Mouse (Mus musculus) brain, embryonic 14.5 days (tissue): Measurements from ENCODE around the gene Ccdc141. TPM values are rescaled to one million over a fixed set of nuclear protein-coding genes. Genes with fewer than 3 reads are reported as not detected.

Experiments
- DNase-seq: peaks from one replicate; pipeline ENCODE4 v3.0.0-alpha.2; 2011; ENCODE audit warnings: low read depth
- CTCF ChIP-seq: fragments of 200-500 bp; IDR thresholded peaks from 2 replicates; pipeline ENCODE4 v1.5.1; 2012; ENCODE audit warnings: inconsistent platforms, mild to moderate bottlenecking, moderate library complexity, borderline replicate concordance; ENCODE audit not compliant: insufficient read depth, insufficient read length; ENCODE audit errors: extremely low read depth
- POLR2A ChIP-seq: fragments of 200-500 bp; IDR thresholded peaks from 2 replicates; pipeline ENCODE4 v1.6.1; 2012; ENCODE audit warnings: mild to moderate bottlenecking, inconsistent platforms, borderline replicate concordance; ENCODE audit not compliant: poor library complexity, insufficient read depth, insufficient read length, severe bottlenecking; ENCODE audit errors: extremely low read depth
- polyA plus RNA-seq: library from polyadenylated mRNA; depleted of rRNA; stranded (reverse); fragments of >200 nt; gene quantifications from 2 replicates; pipeline ENCODE4 v1.2.3, GENCODE M21; 2012

Ccdc141 gene
- polyA plus RNA-seq, 1 experiment: 5.1 TPM

DNA sequence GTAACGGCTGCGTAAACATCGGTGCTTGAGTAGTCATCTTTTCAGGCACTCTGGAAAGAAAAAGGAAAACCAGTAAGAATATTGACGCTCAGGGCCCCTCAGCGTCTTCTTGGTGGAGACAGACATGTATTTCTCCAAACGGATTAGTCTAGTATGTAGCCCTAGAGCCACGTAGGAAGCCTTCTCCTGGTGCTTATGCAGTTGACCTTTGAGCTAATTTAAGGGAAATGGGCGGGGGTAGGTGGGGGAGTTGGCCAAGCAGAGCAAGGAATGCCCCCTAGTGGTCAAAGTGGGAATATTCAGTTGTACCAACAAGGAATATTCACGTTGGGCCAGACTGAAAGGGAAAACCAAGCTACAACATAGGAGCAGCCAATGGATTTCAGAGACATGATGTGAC is 190.3 kb downstream of the Ccdc141 start:
- TF ChIP-seq POLR2A: no peak
- peak; percentile 58; the same call in 1 of the 2 replicates for TF ChIP-seq CTCF
- DNase-seq: peak; percentile 28

- TF ChIP-seq CTCF (no peak), POLR2A (no peak)
- no peak for DNase-seq
These were observed 192.8 kb downstream of the Ccdc141 start for GRCm38 (mm10) chr2:76977650-76978049.

- TF ChIP-seq POLR2A (no peak), CTCF (no peak)
- DNase-seq: peak; percentile 24
These were observed 198.4 kb downstream of the Ccdc141 start for GRCm38 (mm10) chr2:76972051-76972450.

DNA sequence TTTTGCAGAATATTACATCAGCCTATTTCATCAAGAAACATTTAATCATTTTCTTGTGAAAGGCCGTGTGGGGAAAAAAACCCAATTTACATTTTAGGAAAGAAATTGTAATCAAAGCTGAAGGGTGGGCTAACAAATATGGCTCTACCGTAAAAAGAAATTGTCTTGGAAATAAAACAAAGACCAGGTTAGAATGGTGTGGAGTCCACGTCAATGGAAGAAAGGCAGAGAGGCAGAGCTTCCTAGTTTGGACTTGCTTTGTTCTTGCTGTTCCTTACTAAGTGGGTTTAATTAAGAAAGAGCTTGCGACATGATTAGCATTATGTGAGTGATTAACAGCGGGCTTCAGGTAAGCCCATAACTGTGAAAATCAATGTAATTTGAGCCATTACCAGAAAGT is 199.4 kb downstream of the Ccdc141 start:
- DNase-seq: peak; percentile 65
- TF ChIP-seq POLR2A: no peak
- no peak for TF ChIP-seq CTCF

DNA sequence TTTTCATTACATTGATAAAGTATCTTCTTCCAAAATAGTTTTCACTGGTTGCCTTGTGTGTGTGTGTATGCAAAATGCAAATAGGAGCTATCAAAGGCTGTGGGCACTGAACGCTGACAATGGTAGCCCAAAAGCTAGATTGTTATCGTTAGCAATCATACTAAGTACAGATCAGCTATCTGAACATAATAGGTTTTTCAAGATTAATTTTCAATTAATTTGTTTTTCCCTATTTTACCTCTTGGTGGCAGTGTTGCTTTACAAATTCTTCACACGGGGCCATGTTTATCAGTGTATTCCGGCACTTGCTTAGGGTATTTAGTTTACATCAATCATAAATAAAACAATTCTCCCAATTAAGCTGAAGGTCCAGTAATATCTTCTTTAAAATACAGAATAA is 199.8 kb downstream of the Ccdc141 start:
- peak; percentile 76 for DNase-seq
- TF ChIP-seq POLR2A: no peak
- TF ChIP-seq CTCF: no peak

DNA sequence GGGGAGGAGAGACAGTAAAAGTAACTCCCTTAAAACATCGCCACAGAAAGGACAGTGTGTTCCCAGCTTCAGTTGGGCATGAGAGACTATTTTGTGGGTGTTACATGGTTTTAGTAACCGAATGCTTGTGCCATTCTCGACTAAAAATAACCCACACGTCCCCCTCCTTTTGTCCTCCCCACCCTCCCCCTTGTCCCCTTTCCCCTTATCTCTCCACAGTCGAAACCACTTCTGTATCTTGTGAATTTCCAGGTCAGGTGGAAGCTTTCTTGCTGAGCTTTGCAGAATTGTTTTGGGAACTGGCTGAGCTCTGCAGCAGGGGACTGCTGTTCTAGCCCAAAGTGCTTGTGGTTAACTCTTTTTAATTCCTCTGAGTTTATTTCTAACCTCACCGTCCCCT is 200.2 kb downstream of the Ccdc141 start:
- DNase-seq: no peak
- no peak for TF ChIP-seq CTCF
- no peak for TF ChIP-seq POLR2A

GRCm38 (mm10) chr2:76969637-76970036 is 200.8 kb downstream of the Ccdc141 start:
- TF ChIP-seq CTCF: no peak
- no peak for TF ChIP-seq POLR2A
- DNase-seq: no peak

DNA sequence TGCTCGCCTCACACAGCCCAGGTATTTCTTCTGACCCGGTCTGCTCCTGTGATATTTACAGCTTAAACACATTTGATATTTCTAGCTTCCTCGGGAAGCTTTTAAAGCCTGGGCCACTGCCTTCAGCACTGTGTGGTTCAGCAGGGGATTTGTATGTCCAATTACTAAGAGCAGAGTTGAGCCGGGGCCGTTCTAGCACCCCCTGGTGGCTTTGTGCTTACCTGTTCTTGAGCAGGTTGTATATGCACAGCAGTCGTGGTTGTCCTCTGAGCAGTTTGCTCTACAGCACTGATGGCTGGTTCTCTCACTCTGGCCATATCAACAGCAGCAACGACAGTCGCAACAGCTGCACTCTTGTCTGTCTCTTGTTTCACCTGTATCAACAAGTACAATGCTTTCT is 201.5 kb downstream of the Ccdc141 start:
- DNase-seq: peak; percentile 91
- TF ChIP-seq CTCF (peak; percentile 74; the same call in 1 of the 2 replicates), POLR2A (no peak)

DNA sequence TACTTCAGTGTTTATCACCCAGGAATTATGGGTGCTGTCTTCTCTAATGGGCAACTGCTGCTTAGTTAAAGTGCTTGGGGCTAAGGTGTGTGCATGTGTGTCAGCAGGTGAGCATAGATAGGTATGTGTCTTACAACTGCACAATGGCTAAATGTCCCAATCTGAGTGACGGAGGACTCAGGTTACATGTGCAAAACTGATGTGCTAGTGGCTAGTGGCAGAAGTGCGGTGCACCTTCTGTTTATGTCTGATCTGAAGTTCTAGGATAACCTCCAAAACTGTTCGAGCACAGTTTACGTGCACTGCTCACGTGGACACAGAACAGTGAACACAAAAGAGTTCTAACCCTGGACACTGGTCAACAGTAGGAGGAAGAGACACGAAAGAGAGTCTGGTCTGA is 203.9 kb downstream of the Ccdc141 start:
- no peak for TF ChIP-seq CTCF
- no peak for DNase-seq

DNA sequence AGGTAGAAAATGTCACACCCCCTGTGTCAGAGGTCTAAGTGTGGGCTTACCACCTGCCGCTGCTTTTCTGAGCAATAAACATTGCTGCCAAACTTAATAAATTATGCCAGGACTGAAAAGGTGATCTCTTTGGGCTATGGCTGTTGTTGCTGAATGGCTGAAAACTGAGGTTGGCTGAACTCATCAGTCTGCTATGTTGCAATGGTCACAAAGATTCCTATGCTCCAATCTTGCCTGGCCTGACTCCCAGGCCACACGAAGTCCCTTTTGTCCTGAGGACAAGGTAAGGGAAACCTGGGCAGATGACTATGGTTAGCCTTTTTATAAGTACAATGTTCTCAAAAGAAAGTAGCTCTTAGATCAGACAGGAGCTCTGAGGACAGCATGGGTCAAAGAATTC is 204.4 kb downstream of the Ccdc141 start:
- TF ChIP-seq CTCF (no peak), POLR2A (no peak)

GRCm38 (mm10) chr2:76965542-76965941 is 204.9 kb downstream of the Ccdc141 start:
- DNase-seq: no peak
- no peak for TF ChIP-seq POLR2A
- no peak for TF ChIP-seq CTCF

More for the DNA sequence above, 204.4 kb downstream of the Ccdc141 start:
- DNase-seq: no peak

DNA sequence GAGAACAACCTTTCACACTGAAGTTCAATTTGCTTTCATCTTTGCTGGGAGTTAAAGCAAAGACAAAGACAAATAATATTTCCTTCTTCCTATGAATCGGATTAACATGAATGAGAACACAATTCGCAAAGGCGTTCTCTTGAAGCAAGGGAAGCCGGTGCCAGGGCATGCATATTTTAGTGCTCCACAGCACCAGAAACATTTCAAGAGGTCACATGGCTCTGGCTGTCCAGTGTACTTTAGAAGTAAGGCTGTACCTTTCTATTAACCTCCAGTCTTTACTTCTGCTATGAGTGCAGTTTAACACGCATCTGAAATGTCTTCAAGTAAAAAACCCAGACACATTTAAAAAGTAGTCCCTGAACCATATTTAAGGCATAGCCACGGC is 208.4 kb downstream of the Ccdc141 start:
- TF ChIP-seq CTCF: no peak
- TF ChIP-seq POLR2A: no peak
- DNase-seq: peak; percentile 33
